Mouse (Mus musculus) E14TG2a.4 (cell line): Measurements from ENCODE around the gene Tmbim1.

Source experiments
- H3K27me3 ChIP-seq: 2 replicates; pipeline ENCODE4 v1.6.1; 2014; ENCODE audit warnings: low read length, control low read depth; ENCODE audit not compliant: insufficient read depth
- H3K36me3 ChIP-seq: 2 replicates; pipeline ENCODE4 v1.6.1; 2014; ENCODE audit warnings: low read length, control low read depth; ENCODE audit not compliant: insufficient read depth
- H3K4me1 ChIP-seq: replicated peaks from 2 replicates; pipeline ENCODE4 v1.6.1; 2014; ENCODE audit warnings: low read depth, low read length, control low read depth
- H3K4me3 ChIP-seq: replicated peaks from 2 replicates; pipeline ENCODE4 v1.5.1; 2014; ENCODE audit warnings: mild to moderate bottlenecking, low read length
- H3K9me3 ChIP-seq: 2 replicates; pipeline ENCODE4 v1.6.1; 2014; ENCODE audit warnings: low read length, control low read depth
- CTCF ChIP-seq: conservative IDR thresholded peaks from 2 replicates; pipeline ENCODE4 v1.5.1; 2014; ENCODE audit warnings: low read length
- NANOG ChIP-seq: IDR thresholded peaks from 2 replicates; pipeline ENCODE4 v1.6.1; 2014; ENCODE audit warnings: borderline replicate concordance, low read length, mixed read lengths
- POU5F1 ChIP-seq: IDR thresholded peaks from 2 replicates; pipeline ENCODE4 v1.6.1; 2014; ENCODE audit warnings: low read length, borderline replicate concordance

Gene Tmbim1

GRCm38 (mm10) chr1:74281372-74281771, 24.1 kb downstream of the Tmbim1 start:
- Histone ChIP-seq H3K36me3 (peaks cover 55% of the 10 kb centered on the region), H3K27me3 (no peaks in the 10 kb centered on the region), H3K4me3 (no peak overlapping the region), H3K9me3 (no peaks in the 10 kb centered on the region), H3K4me1 (peaks cover 82% of the 10 kb centered on the region)
- TF ChIP-seq POU5F1 (no peak), NANOG (no peak), CTCF (no peak)

GRCm38 (mm10) chr1:74280591-74281325, 24.7 kb downstream of the Tmbim1 start:
- peaks cover 76% of the 10 kb centered on the region for H3K4me1 ChIP-seq
- H3K9me3 ChIP-seq: no peaks in the 10 kb centered on the region
- H3K27me3 ChIP-seq: no peaks in the 10 kb centered on the region
- H3K36me3 ChIP-seq: peaks cover 53% of the 10 kb centered on the region
- no peak overlapping the region for H3K4me3 ChIP-seq
- no peak for TF ChIP-seq NANOG
- TF ChIP-seq CTCF: no peak
- no peak for TF ChIP-seq POU5F1

- H3K4me3 ChIP-seq: peak overlapping the region; percentile 41
- peaks cover 53% of the 10 kb centered on the region for H3K36me3 ChIP-seq
- TF ChIP-seq CTCF (no peak), POU5F1 (no peak), NANOG (no peak)
- H3K27me3 ChIP-seq: no peaks in the 10 kb centered on the region
- no peaks in the 10 kb centered on the region for H3K9me3 ChIP-seq
- peaks cover 74% of the 10 kb centered on the region for H3K4me1 ChIP-seq
Measured at GRCm38 (mm10) chr1:74278988-74279387, 26.4 kb downstream of the Tmbim1 start.

GRCm38 (mm10) chr1:74278538-74278937, 26.9 kb downstream of the Tmbim1 start, which contains the start of gene Gpbar1:
Gene Gpbar1 (plus strand): TSS chr1:74278550.
- TF ChIP-seq POU5F1: no peak
- no peak for TF ChIP-seq NANOG
- no peak for TF ChIP-seq CTCF
- Histone ChIP-seq H3K36me3 (peaks cover 50% of the 10 kb centered on the region), H3K27me3 (no peaks in the 10 kb centered on the region), H3K9me3 (no peaks in the 10 kb centered on the region), H3K4me1 (peaks cover 70% of the 10 kb centered on the region), H3K4me3 (peak within 1 kb of the TSS; percentile 41)

GRCm38 (mm10) chr1:74277883-74278537, 27.4 kb downstream of the Tmbim1 start:
- TF ChIP-seq POU5F1 (no peak), NANOG (no peak), CTCF (no peak)
- no peak overlapping the region for H3K4me3 ChIP-seq
- H3K4me1 ChIP-seq: peaks cover 65% of the 10 kb centered on the region
- no peaks in the 10 kb centered on the region for H3K27me3 ChIP-seq
- H3K36me3 ChIP-seq: peaks cover 45% of the 10 kb centered on the region
- H3K9me3 ChIP-seq: no peaks in the 10 kb centered on the region

GRCm38 (mm10) chr1:74277041-74277440, 28.4 kb downstream of the Tmbim1 start:
- Histone ChIP-seq H3K9me3 (no peaks in the 10 kb centered on the region), H3K4me1 (peaks cover 56% of the 10 kb centered on the region), H3K36me3 (peaks cover 36% of the 10 kb centered on the region), H3K4me3 (no peak overlapping the region), H3K27me3 (no peaks in the 10 kb centered on the region)
- TF ChIP-seq POU5F1: no peak
- TF ChIP-seq CTCF: no peak
- no peak for TF ChIP-seq NANOG

- Histone ChIP-seq H3K4me1 (peaks cover 38% of the 10 kb centered on the region), H3K9me3 (no peaks in the 10 kb centered on the region), H3K27me3 (no peaks in the 10 kb centered on the region), H3K4me3 (no peak overlapping the region), H3K36me3 (peaks cover 15% of the 10 kb centered on the region)
- no peak for TF ChIP-seq POU5F1
Measured at GRCm38 (mm10) chr1:74275015-74275414, 30.4 kb downstream of the Tmbim1 start.

- no peaks in the 10 kb centered on the region for H3K27me3 ChIP-seq
- no peaks in the 10 kb centered on the region for H3K9me3 ChIP-seq
- H3K4me3 ChIP-seq: no peak overlapping the region
- TF ChIP-seq NANOG (no peak), POU5F1 (no peak), CTCF (no peak)
- H3K36me3 ChIP-seq: peaks cover 25% of the 10 kb centered on the region
- peaks cover 8% of the 10 kb centered on the region for H3K4me1 ChIP-seq
Measured at GRCm38 (mm10) chr1:74271659-74272058, 33.8 kb downstream of the Tmbim1 start.

- Histone ChIP-seq H3K4me1 (peaks cover 2% of the 10 kb centered on the region; the same call in 1 of the 2 replicates), H3K27me3 (no peaks in the 10 kb centered on the region), H3K9me3 (no peaks in the 10 kb centered on the region), H3K36me3 (peaks cover 54% of the 10 kb centered on the region), H3K4me3 (no peak overlapping the region)
- TF ChIP-seq NANOG (no peak), CTCF (peak; percentile 19; the same call in 1 of the 2 replicates), POU5F1 (no peak)
Measured at GRCm38 (mm10) chr1:74268750-74269149, 36.7 kb downstream of the Tmbim1 start.
